ENCODE assay signal across 17 mouse cellular contexts in genomic region chr6:4610216-4610896, GRCm38 (mm10).
"Had no signal": no experiment of that assay in that cellular context is flagged by ENCODE, and none has a peak within 500 bp of the region (broad histone marks: within the 10 kb centered on the region; RNA-seq: fewer than 3 reads in every experiment).

No protein-coding gene starts in this region.

- H3K27ac ChIP-seq: limb, embryonic 12.5 days; lung, embryonic 15.5 days; macrophage; neural tube, embryonic 13.5 days had no signal

- DNase-seq: kidney, adult 8-10 months; kidney, postnatal 25 days; layer of hippocampus, postnatal 36 days; lung, postnatal 14 days; retina, postnatal 1 day; right cerebral cortex, postnatal 4 days; spleen, adult 18-20 months; thymus, adult 18-20 months; thymus, postnatal 25 days had no signal

- H3K27me3 ChIP-seq: limb, embryonic 12.5 days; lung, embryonic 15.5 days; neural tube, embryonic 13.5 days had no signal

- H3K4me3 ChIP-seq: limb, embryonic 12.5 days; lung, embryonic 15.5 days; neural tube, embryonic 13.5 days had no signal

- H3K4me2 ChIP-seq: limb, embryonic 12.5 days; lung, embryonic 15.5 days; midbrain, embryonic 11.5 days; neural tube, embryonic 13.5 days had no signal

- H3K9ac ChIP-seq: limb, embryonic 12.5 days; lung, embryonic 15.5 days; neural tube, embryonic 13.5 days had no signal

- H3K9me3 ChIP-seq: lung, embryonic 15.5 days had no signal

- ATAC-seq: inflammation-experienced regulatory T-cells, adult 6 months; intestine, postnatal 0 days; midbrain, embryonic 16.5 days had no signal
